Mouse (Mus musculus): ENCODE data around the gene Pgpep1l. TPM values are rescaled to one million over a fixed set of nuclear protein-coding genes. Genes with fewer than 3 reads are reported as not detected.

Pgpep1l gene
- not detected in 2 replicates for polyA plus RNA-seq (2014; fragmentation: Nextera tagmentation; extraction: Ambion mirVana)

DNA sequence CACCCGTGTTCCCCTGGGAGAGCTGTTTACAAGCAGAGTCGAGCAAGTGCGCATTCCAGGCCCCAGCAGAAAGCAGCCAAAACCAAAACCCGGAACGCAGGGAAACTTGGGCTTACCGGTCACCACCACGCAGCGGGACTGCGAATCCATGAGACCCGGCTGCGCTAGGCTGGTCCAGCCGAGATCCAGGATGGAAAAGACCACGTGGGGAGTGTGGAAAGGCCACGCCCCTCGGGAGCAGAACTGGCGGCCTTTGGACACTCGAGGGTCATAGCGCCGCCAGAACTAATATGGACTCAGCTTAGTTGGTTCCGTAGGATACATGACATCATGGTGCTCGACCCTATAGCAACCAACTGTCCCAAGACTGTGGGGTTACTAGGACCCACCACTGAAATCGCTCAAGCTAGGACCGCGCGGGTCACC, at the start of gene Pgpep1l:
Gene Pgpep1l, minus strand, starts transcription at position 206 of the 426 bp plus-strand sequence.
- Histone ChIP-seq H3K27me3 (ENCODE audit: control insufficient read depth, insufficient read depth, low read length) (peaks cover 2% of the 10 kb centered on the region; the same call in 1 of the 2 replicates), H3K27ac (replicated peaks; ENCODE audit: low read depth, low read length) (no peak within 1 kb of the TSS), H3K4me2 (ENCODE audit: low read length) (peak within 1 kb of the TSS; percentile 58), H3K9ac (replicated peaks; ENCODE audit: low read length) (0 out of 2 replicates have a peak within 1 kb of the TSS, but pooled peaks have one; percentile 31), H3K36me3 (ENCODE audit: control insufficient read depth, insufficient read depth, low read length) (no peaks in the 10 kb centered on the region), H3K9me3 (ENCODE audit: control insufficient read depth, low read length) (no peaks in the 10 kb centered on the region), H3K4me1 (ENCODE audit: control insufficient read depth, insufficient read depth, low read length) (peaks cover 11% of the 10 kb centered on the region; the same call in 1 of the 2 replicates), H3K4me3 (replicated peaks; ENCODE audit: low read depth, low read length) (peak within 1 kb of the TSS; percentile 30)
- 7% methylated on average over 25 of the region's 25 CpGs for WGBS
- no peak for ATAC-seq (ENCODE audit: low FRiP score, low TSS enrichment)
- peak; percentile 56 for DNase-seq

DNA sequence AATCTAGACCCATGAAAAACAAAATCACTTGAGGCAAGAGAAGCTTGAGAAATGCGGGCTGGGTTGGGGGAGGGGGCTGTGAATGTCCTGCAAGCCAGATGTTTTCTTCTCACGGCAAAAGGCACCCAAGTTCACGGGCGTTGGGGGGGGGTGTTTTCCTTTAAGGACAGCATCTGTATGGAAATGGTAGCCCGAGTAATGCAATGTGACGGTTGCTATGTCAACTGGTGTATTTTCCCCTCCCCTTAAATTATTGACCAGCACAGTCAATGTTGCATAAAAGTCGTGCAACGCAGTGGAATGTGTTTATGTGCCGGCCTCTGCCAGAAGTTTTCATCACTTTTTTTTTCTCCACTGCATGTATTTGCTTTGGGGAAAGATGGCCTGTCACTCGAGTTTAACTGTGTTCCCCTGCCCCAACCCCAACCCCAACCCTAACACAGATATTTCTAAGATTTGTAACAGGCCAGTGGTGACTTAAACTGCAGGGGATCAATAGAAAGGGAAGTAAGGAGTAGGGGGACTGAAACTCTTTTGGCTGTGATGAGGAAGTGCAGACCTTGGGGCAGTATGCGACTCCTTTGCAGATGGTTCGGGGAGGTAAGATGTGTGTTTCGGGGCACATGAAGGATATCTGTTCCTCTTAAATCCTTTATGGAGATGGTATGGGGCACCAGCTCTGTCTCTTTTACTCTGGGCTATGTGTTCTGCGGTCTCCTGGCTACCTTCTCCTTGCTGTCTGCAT, 49.2 kb upstream of the Pgpep1l start:
- Histone ChIP-seq H3K27ac (replicated peaks; ENCODE audit: low read depth, low read length) (no peak overlapping the region), H3K9ac (replicated peaks; ENCODE audit: low read length) (no peak overlapping the region), H3K9me3 (ENCODE audit: control insufficient read depth, low read length) (no peaks in the 10 kb centered on the region), H3K27me3 (ENCODE audit: control insufficient read depth, insufficient read depth, low read length) (no peaks in the 10 kb centered on the region), H3K4me2 (ENCODE audit: low read length) (no peak overlapping the region), H3K4me3 (replicated peaks; ENCODE audit: low read depth, low read length) (no peak overlapping the region), H3K36me3 (ENCODE audit: control insufficient read depth, insufficient read depth, low read length) (no peaks in the 10 kb centered on the region), H3K4me1 (ENCODE audit: control insufficient read depth, insufficient read depth, low read length) (no peaks in the 10 kb centered on the region)
- ATAC-seq (ENCODE audit: low FRiP score, low TSS enrichment): no peak
- 68% methylated on average over 14 of the region's 14 CpGs for WGBS
- DNase-seq: no peak

DNA sequence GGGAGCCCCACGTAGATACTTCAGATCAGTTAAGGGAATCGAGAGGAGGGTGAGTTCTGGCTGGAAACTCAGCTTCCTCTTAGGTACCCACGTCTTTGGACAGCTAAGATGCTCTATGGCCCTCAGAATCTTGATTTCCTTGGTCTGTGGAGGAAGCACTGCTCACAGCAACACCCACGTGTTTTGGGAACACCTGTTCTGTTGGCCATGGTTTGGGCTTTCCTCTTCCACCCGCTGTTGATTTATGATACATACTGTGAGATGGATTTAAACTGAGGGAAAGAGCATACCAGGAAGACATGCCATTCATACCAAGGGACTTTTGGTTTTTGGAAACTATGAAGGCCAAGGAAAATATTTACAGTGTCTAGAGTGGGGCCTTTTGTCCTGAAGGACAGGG, 48.4 kb upstream of the Pgpep1l start:
- Histone ChIP-seq H3K27ac (replicated peaks; ENCODE audit: low read depth, low read length) (no peak overlapping the region), H3K36me3 (ENCODE audit: control insufficient read depth, insufficient read depth, low read length) (no peaks in the 10 kb centered on the region), H3K4me3 (replicated peaks; ENCODE audit: low read depth, low read length) (no peak overlapping the region), H3K27me3 (ENCODE audit: control insufficient read depth, insufficient read depth, low read length) (no peaks in the 10 kb centered on the region), H3K4me1 (ENCODE audit: control insufficient read depth, insufficient read depth, low read length) (no peaks in the 10 kb centered on the region), H3K4me2 (ENCODE audit: low read length) (no peak overlapping the region), H3K9ac (replicated peaks; ENCODE audit: low read length) (no peak overlapping the region), H3K9me3 (ENCODE audit: control insufficient read depth, low read length) (no peaks in the 10 kb centered on the region)
- DNase-seq (no peak), ATAC-seq (ENCODE audit: low FRiP score, low TSS enrichment) (no peak)
- WGBS: 84% methylated on average over 5 of the region's 5 CpGs

DNA sequence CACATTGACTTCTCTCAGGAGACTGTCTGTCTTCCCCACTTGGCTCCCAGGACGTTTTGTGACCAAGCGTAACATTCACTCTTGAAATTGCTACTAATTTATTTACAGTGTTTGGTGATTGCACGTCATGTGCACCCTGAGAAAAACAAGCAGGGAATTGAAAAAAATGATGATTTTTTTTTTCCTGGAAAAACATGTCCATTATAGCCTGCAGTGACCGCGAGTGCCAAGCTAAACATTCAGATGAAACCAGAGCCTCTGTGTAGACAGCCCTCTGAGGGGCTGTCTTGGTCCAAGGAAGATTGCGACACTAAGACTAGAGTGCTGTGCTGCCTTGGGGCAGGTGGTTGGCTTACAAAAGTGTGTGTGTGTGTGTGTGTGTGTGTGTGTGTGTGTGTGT, 47.4 kb upstream of the Pgpep1l start:
- Histone ChIP-seq H3K4me1 (ENCODE audit: control insufficient read depth, insufficient read depth, low read length) (no peaks in the 10 kb centered on the region), H3K36me3 (ENCODE audit: control insufficient read depth, insufficient read depth, low read length) (no peaks in the 10 kb centered on the region), H3K27ac (replicated peaks; ENCODE audit: low read depth, low read length) (no peak overlapping the region), H3K4me2 (ENCODE audit: low read length) (no peak overlapping the region), H3K27me3 (ENCODE audit: control insufficient read depth, insufficient read depth, low read length) (no peaks in the 10 kb centered on the region), H3K9me3 (ENCODE audit: control insufficient read depth, low read length) (no peaks in the 10 kb centered on the region), H3K9ac (replicated peaks; ENCODE audit: low read length) (no peak overlapping the region), H3K4me3 (replicated peaks; ENCODE audit: low read depth, low read length) (no peak overlapping the region)
- ATAC-seq (ENCODE audit: low FRiP score, low TSS enrichment) (no peak), DNase-seq (no peak)
- whole genome bisulfite sequencing: 88% methylated on average over 6 of the region's 6 CpGs

DNA sequence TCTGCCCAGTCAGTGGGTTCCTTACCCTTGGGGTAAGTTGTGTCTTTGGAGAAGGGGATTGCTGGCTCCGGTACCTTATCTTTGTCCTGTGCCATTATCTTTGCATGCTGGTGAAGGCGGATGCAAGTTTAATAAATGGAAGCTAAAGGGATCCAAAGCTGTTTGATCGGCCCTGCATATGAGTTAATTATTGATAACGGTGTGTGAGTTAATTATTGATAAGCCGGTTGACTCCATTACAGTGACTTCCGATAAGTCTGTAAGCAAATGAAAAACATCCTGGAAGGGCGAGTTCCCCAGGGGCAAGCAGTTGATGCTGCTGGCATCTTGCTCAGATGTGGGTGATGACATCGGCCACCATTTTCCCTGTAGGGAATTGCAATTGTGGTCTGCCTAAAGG, 42.7 kb upstream of the Pgpep1l start:
- H3K36me3 ChIP-seq (ENCODE audit: control insufficient read depth, insufficient read depth, low read length): no peaks in the 10 kb centered on the region
- ATAC-seq (ENCODE audit: low FRiP score, low TSS enrichment): no peak

DNA sequence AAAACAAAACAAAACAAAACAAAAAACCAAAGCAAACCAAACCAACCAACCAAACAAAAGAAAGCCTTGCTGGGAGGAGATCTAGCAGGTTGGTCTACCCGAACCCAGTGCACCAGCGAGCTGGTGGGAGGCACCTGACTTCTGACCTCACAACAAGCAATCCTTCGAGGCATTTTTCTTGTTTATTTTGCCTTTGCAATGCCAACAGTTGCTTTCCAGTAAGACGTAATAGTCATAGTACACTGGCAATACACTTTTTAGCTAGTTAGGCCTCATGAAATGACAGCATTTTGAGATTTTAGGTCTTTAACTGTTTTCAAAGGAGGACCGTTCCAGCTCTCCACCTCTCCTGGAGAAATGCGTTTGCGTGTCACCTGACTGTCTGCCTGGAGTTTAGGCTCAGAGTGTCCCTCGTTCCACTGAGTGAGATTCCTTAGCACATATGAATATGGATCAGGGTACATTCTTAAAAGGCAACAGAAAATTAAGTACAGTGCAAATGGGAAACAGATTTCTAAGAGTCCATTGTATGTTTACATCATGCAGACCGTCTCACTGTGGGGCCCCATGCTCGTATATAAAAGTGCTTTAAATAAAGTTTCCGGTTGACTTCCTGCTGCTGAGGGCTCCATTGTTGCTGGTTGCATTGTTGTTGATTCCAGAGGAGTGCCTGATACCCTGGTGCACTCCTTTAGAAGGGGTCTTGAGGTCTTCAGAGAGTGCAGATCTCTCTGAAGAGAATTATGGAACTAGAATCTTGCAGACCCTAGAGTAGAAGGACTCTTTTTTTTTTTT, 41.9 kb upstream of the Pgpep1l start:
- no peak for DNase-seq
- Histone ChIP-seq H3K9ac (replicated peaks; ENCODE audit: low read length) (no peak overlapping the region), H3K4me2 (ENCODE audit: low read length) (no peak overlapping the region), H3K4me1 (ENCODE audit: control insufficient read depth, insufficient read depth, low read length) (no peaks in the 10 kb centered on the region), H3K27me3 (ENCODE audit: control insufficient read depth, insufficient read depth, low read length) (no peaks in the 10 kb centered on the region), H3K36me3 (ENCODE audit: control insufficient read depth, insufficient read depth, low read length) (no peaks in the 10 kb centered on the region), H3K9me3 (ENCODE audit: control insufficient read depth, low read length) (no peaks in the 10 kb centered on the region), H3K27ac (replicated peaks; ENCODE audit: low read depth, low read length) (no peak overlapping the region), H3K4me3 (replicated peaks; ENCODE audit: low read depth, low read length) (no peak overlapping the region)
- no peak for ATAC-seq (ENCODE audit: low FRiP score, low TSS enrichment)
- WGBS: 61% methylated on average over 11 of the region's 11 CpGs

More for the DNA sequence above, 42.7 kb upstream of the Pgpep1l start:
- Histone ChIP-seq H3K4me2 (ENCODE audit: low read length) (no peak overlapping the region), H3K4me3 (replicated peaks; ENCODE audit: low read depth, low read length) (no peak overlapping the region), H3K27ac (replicated peaks; ENCODE audit: low read depth, low read length) (no peak overlapping the region), H3K4me1 (ENCODE audit: control insufficient read depth, insufficient read depth, low read length) (no peaks in the 10 kb centered on the region), H3K9me3 (ENCODE audit: control insufficient read depth, low read length) (no peaks in the 10 kb centered on the region), H3K27me3 (ENCODE audit: control insufficient read depth, insufficient read depth, low read length) (no peaks in the 10 kb centered on the region), H3K9ac (replicated peaks; ENCODE audit: low read length) (no peak overlapping the region)
- DNase-seq: no peak
- WGBS: 83% methylated on average over 8 of the region's 8 CpGs

DNA sequence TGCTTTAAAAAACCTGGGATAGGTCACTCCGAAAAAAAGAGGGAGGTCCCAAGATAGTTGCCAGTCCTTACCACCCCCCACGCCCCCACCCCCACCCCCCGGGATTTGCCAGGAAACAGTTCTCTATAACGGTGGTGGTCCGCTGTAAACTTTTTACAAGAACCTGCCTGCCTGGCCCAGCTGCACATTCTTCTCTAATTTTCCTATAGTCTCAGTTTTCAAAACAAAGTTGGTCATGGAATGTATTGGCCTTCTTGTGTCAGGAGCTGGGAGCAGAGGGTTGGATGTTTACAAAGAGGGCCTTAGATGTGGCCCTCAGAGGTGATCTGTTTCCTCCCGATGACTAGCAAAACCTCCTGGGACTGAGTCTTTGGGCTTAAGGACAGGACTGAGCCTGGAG, 39.7 kb upstream of the Pgpep1l start:
- DNase-seq (no peak), ATAC-seq (ENCODE audit: low FRiP score, low TSS enrichment) (no peak)
- Histone ChIP-seq H3K36me3 (ENCODE audit: control insufficient read depth, insufficient read depth, low read length) (no peaks in the 10 kb centered on the region), H3K4me3 (replicated peaks; ENCODE audit: low read depth, low read length) (no peak overlapping the region), H3K27me3 (ENCODE audit: control insufficient read depth, insufficient read depth, low read length) (no peaks in the 10 kb centered on the region), H3K9me3 (ENCODE audit: control insufficient read depth, low read length) (no peaks in the 10 kb centered on the region), H3K27ac (replicated peaks; ENCODE audit: low read depth, low read length) (no peak overlapping the region), H3K4me2 (ENCODE audit: low read length) (no peak overlapping the region), H3K9ac (replicated peaks; ENCODE audit: low read length) (no peak overlapping the region), H3K4me1 (ENCODE audit: control insufficient read depth, insufficient read depth, low read length) (no peaks in the 10 kb centered on the region)
- WGBS: 80% methylated on average over 6 of the region's 6 CpGs

DNA sequence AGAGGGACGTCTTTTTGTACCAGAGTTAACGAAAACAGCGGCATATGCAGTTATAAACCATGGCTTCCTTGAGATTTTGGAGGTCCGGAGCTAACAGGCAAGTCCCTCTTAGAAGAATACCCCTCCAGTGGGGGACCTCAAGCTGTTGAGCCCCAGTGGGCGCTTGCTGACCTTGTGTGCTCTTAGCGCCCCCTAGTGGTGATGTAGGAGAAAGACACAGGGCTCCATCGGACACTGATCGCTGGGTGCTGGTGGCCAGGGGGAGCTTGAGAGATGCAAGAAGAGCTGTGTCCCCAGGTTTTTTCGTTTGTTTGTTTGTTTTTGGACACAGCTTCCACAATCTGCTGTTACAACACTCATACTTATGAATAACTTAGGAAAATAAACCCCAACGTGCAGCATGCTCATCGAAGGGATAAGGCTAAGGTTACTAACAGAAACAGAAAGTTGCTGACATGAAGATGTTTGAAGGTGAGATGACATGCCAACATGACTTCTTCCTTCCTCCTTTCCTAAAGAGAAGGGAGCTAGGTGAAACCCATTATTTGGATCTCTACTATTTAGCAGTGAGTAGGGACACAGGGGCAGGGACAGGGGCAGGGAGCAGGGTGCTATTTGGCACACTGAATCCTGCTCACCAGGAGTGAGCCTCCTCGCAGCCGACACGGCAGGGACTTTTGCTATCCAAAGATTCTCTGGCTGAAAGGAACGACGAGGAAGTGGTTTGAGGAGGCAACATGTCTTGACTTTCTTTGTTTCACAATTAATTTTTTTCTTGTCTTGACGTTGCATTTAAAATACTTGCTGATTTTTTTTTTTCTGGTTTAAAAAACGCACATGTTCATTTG, 38.8 kb upstream of the Pgpep1l start:
- peak; percentile 90 for DNase-seq
- H3K27ac ChIP-seq (replicated peaks; ENCODE audit: low read depth, low read length): no peak overlapping the region
- no peak overlapping the region for H3K9ac ChIP-seq (replicated peaks; ENCODE audit: low read length)
- no peaks in the 10 kb centered on the region for H3K9me3 ChIP-seq (ENCODE audit: control insufficient read depth, low read length)
- no peaks in the 10 kb centered on the region for H3K36me3 ChIP-seq (ENCODE audit: control insufficient read depth, insufficient read depth, low read length)
- 34% methylated on average over 18 of the region's 18 CpGs for WGBS
- peak overlapping the region; percentile 31 for H3K4me2 ChIP-seq (ENCODE audit: low read length)
- H3K27me3 ChIP-seq (ENCODE audit: control insufficient read depth, insufficient read depth, low read length): no peaks in the 10 kb centered on the region
- no peak overlapping the region for H3K4me3 ChIP-seq (replicated peaks; ENCODE audit: low read depth, low read length)
- ATAC-seq (ENCODE audit: low FRiP score, low TSS enrichment): peak; percentile 62; the same call in 1 of the 2 replicates
- H3K4me1 ChIP-seq (ENCODE audit: control insufficient read depth, insufficient read depth, low read length): no peaks in the 10 kb centered on the region

Measured in midbrain, embryonic 14.5 days (tissue).